Mouse (Mus musculus) bone marrow macrophage, adult 2 months (primary cell): ENCODE measurements around the gene Lrrc28.

Source experiments
- CTCF ChIP-seq: IDR thresholded peaks from 2 replicates; pipeline ENCODE4 v1.5.1; 2012; ENCODE audit warnings: low read depth, mild to moderate bottlenecking, low read length, moderate library complexity
- POLR2A ChIP-seq: IDR thresholded peaks from 2 replicates; pipeline ENCODE4 v1.6.1; 2012; ENCODE audit warnings: mild to moderate bottlenecking, low read depth, low read length, borderline replicate concordance

DNA sequence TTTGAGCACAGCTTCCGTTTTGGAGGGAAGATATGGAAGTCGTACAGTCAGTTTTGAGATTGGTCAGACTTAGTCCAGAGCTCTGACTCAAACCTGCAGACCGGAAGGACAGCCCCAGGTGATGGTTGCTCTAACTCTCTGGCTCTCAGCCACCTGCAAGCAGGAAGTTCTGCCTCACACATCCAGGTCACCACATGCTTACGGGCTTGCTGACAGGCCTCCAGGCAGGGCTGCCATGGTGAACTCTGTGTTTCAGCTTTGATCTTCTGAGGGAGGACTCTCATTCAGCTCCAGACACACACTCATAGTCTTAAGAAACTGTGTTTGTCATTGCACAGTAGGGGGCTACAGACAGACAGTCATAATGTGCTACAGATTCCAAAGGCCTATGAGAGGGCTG is 161.4 kb downstream of the Lrrc28 start:
- no peak for TF ChIP-seq POLR2A
- TF ChIP-seq CTCF: no peak
